Mouse (Mus musculus) macrophage (primary cell): ENCODE data around the gene Mob1a. TPM values are rescaled to one million over a fixed set of nuclear protein-coding genes. Genes with fewer than 3 reads are reported as not detected.
A peak's percentile ranks its signal among the peaks of the same experiment; 100 is the strongest.

Source experiments
- H3K27ac ChIP-seq: fragments of 350-480 bp; formaldehyde crosslinking; 2 replicates; pipeline ENCODE4 v1.9.0; 2021
- H3K36me3 ChIP-seq: fragments of 350-480 bp; formaldehyde crosslinking; 2 replicates; pipeline ENCODE4 v1.9.0; 2021; ENCODE audit errors: inconsistent target
- H3K4me3 ChIP-seq: fragments of 350-480 bp; formaldehyde crosslinking; 2 replicates; pipeline ENCODE4 v1.9.0; 2021; ENCODE audit errors: inconsistent target
- H3K79me2 ChIP-seq: fragments of 350-480 bp; formaldehyde crosslinking; 2 replicates; pipeline ENCODE4 v1.9.0; 2021; ENCODE audit errors: inconsistent target
- WGBS: methylation state at CpG from one replicate; pipeline ENCODE4 v1.1.7; 2026; ENCODE audit warnings: inconsistent platforms; ENCODE audit not compliant: missing documents; 5-methylcytosine and 5-hydroxymethylcytosine counted together
- polyA plus RNA-seq: library from polyadenylated mRNA; stranded (reverse); fragments of 250-400 nt; gene quantifications from 3 replicates; pipeline ENCODE4 v1.2.4, GENCODE M21; 2018; ENCODE audit warnings: inconsistent platforms

The Mob1a gene
- polyA plus RNA-seq, 1 experiment from 2014 or later: 82.5 TPM

DNA sequence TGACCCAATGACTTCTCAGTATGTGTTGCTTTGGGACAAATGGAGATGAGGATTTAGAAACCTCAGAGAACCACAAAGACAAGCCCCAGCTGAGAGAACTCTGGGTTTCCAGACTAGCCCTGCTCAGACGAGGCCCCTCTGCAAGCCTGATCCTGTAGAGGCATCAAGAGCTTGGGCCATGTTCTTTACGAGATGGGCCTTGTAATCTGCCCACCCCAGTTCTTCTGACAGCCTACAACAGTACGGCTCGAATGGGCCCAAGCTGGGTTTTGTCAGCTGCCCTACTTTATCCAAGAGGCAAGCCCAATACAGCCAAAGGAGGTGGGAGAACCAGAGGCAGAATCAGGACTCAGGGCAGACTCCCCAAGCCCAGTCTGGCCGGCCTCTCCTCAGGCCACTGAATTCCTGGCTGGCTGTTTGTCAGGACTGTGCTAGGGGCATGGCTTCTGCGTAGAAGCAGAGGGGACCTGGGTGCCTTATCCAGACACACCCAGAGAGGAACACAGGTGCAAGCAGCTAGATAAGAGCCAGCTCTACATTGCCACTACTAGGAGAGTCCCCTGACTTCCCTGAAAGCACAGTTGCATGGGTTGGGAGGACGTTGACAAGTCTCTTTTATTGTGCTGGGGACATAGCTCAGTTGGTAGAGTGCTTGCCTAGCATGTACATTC is 25.8 kb downstream of the Mob1a start:
- H3K27ac ChIP-seq: no peak overlapping the region
- H3K79me2 ChIP-seq: no peaks in the 10 kb centered on the region; the same call in 1 of the 2 replicates
- WGBS: 87% methylated on average over 6 of the region's 7 CpGs
- H3K36me3 ChIP-seq: peaks cover 15% of the 10 kb centered on the region; the same call in 1 of the 2 replicates
- H3K4me3 ChIP-seq: no peak overlapping the region

DNA sequence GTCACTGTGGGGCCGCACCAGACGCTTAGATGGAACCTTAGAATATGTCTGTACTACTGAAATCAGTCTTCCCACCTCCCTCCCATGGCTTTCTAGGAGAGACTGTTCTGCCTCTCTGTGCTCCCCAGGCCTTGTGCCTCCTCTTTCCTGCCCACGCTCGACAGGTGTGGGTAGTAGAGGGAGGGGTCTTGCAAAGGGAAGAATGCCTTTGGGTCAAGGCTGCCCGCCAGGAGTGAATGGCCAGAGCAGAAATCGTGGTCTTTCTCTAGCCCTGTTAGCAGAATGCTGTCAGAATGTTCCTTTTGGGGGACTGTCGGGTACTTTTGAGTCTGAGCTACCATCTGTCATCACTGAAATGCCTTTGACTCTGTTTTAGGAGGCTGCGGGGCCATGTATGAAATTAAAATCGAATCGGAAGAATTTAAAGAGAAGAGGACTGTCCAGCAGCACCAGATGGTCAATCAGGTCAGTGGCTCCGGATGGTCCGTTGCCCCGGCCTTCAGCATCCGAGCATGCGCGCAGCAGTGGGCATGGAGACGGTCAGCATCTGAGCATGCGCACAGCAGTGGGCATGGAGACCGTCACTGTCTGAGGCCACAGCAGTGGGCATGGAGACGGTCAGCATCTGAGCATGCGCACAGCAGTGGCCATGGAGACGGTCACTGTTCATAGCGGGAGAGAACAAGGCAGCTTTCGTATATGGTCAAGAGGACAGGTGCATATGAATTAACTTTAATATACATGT is 27.0 kb downstream of the Mob1a start:
- H3K27ac ChIP-seq: no peak overlapping the region
- no peak overlapping the region for H3K4me3 ChIP-seq
- 94% methylated on average over 22 of the region's 24 CpGs for WGBS
- no peaks in the 10 kb centered on the region; the same call in 1 of the 2 replicates for H3K79me2 ChIP-seq
- H3K36me3 ChIP-seq: peaks cover 15% of the 10 kb centered on the region; the same call in 1 of the 2 replicates

DNA sequence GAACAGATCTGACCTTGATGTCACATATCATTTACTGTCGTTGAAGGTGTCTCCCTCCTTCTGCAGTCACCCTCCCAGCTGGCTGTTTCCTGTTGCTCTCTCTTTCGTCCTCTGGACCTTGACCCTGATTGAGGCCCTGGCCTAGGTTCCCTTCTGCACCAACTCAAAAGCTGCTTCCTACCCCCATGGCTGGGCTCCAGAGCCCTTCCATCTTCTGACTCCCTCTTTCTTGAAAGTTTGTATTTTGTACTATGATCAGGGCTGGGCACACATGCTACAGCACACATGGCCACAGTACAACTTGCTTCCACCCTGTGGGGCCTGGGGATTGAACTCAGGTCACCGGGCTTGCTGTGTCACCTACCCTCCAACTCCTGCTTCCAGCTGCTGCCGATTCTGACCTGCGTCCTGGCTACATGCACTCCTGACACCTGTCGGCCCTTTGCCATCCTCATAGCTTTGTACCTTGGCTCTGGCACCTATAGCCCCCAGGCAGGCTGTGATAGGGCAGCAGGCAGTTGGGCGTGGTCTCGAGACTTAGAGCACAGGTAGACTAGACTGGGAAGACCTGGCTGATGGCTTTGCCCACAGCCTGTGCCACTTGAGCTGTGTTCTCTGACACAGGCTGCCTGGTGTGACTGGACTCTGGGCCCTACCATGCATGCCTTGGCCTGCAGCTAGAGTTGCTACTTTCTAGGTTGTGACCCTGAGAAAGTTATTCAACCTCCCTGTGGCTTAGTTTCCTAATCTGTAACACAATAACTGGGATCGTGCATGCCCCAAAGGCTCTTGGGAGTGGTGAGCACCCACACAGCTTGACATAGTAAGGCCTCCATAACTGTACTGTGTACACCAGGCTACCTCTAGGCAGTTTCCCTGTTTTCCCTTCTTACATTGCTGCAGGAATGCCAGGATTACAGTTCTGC is 29.3 kb downstream of the Mob1a start:
- Histone ChIP-seq H3K27ac (no peak overlapping the region), H3K36me3 (peaks cover 15% of the 10 kb centered on the region; the same call in 1 of the 2 replicates), H3K4me3 (no peak overlapping the region), H3K79me2 (no peaks in the 10 kb centered on the region)
- 92% methylated on average over 9 of the region's 9 CpGs for WGBS

DNA sequence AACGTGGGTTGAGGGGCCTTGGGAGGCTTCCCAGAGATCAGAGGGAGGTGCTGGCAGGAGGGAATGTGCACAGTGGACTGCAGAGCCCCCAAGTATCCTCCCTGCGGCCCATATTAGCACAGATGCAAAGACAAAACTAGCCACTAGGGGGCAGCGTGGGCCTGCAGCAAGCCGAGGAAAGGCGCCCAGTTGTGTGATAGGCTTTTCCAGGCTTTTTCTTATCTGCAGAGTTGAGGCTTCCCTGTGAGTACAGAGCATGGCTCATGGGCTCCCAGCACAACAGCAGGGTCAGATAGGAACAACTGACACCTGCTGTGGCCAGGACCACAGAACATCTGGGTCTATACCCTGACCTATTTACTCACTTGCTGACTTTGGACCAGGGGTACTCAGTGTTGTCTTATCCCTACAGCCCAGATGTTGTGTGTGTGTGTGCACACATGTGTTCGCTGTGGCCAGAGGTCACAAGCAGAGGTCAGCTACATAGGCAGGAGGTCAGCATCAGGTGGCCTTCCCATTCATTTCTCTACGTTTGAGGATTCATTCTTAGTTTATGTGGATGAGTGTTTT is 30.8 kb downstream of the Mob1a start:
- H3K4me3 ChIP-seq: no peak overlapping the region
- H3K27ac ChIP-seq: no peak overlapping the region
- no peaks in the 10 kb centered on the region for H3K79me2 ChIP-seq
- 30% methylated on average over 7 of the region's 7 CpGs for WGBS
- peaks cover 25% of the 10 kb centered on the region for H3K36me3 ChIP-seq

DNA sequence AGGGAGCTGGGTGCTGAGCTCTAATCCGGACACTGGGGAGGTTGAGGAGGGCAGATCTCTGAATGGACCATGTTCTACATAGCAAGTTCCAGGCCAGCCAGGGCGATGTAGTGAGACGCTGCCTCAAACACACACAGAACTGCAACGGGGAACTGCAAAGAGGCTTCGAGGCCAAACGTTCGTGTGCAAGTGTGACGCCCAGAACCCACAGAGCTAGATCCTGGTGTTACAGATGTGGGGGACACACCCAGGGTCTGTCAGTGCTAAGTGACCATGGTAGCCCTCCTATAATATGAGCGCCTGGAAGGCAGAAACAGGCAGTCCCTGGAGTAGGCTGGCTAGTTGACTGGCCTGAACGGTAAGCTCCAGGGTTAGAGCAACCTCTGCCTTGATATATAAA is 31.6 kb downstream of the Mob1a start:
- H3K27ac ChIP-seq: no peak overlapping the region
- H3K79me2 ChIP-seq: no peaks in the 10 kb centered on the region
- H3K36me3 ChIP-seq: peaks cover 30% of the 10 kb centered on the region
- WGBS: 87% methylated on average over 10 of the region's 10 CpGs
- H3K4me3 ChIP-seq: no peak overlapping the region

DNA sequence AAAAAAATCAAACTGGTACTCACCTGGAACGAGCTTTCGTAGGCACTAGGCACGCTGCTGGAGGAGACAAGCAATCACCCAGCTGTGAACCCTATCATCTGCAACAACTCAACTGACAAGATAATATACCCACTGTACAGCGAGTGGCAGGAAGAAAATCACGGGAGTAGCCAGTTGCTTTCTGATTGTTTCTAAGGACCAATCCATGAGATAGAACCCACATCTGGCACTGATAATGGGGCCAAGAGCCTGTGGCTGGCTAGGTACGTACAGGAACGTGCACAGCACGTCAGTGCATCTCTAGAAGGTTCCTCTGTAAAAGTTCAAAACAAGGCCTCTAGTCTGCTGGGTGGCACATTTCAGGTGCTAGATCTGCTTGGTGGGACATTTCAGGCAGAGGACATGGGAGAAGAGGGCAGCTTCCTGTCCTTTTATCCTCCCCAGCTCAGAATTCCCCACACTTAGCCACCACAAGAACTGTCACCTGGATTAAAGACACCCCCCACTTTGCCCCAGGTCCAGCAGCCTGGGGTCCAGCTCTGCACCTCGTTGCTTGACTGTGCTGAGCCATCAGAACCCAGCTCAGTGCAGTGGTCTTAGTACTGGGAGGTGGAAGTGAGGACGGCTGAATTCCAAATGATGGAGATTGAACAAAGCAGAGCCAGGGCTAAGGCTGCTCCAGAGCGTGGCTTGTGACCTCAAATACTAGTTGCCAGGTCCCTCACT is 35.9 kb downstream of the Mob1a start:
- Histone ChIP-seq H3K36me3 (peaks cover 50% of the 10 kb centered on the region), H3K79me2 (peaks cover 5% of the 10 kb centered on the region; the same call in 1 of the 2 replicates), H3K27ac (no peak overlapping the region), H3K4me3 (no peak overlapping the region)
- 93% methylated on average over 9 of the region's 11 CpGs for WGBS

DNA sequence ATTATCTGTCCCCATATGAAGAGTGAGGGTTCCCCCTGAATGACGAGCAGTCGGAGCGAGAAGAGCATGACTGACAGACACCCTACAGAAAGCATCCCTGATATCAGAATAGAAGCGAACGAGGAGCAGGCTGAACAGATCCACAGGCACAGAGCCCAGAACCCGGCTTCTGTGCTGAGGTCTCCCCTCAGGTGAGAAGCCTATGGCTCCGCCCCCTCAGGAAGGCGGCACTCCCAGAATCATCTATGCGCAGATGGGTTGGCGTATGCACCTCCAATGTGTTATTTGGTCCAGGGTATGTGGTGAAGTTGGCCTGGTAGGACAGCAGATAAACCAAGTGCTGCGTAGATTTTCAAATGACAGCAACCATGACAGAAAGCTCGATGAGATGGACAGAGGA is 37.3 kb downstream of the Mob1a start:
- peaks cover 59% of the 10 kb centered on the region for H3K36me3 ChIP-seq
- no peak overlapping the region for H3K4me3 ChIP-seq
- H3K79me2 ChIP-seq: peaks cover 10% of the 10 kb centered on the region; the same call in 1 of the 2 replicates
- no peak overlapping the region for H3K27ac ChIP-seq
- 94% methylated on average over 12 of the region's 12 CpGs for WGBS

DNA sequence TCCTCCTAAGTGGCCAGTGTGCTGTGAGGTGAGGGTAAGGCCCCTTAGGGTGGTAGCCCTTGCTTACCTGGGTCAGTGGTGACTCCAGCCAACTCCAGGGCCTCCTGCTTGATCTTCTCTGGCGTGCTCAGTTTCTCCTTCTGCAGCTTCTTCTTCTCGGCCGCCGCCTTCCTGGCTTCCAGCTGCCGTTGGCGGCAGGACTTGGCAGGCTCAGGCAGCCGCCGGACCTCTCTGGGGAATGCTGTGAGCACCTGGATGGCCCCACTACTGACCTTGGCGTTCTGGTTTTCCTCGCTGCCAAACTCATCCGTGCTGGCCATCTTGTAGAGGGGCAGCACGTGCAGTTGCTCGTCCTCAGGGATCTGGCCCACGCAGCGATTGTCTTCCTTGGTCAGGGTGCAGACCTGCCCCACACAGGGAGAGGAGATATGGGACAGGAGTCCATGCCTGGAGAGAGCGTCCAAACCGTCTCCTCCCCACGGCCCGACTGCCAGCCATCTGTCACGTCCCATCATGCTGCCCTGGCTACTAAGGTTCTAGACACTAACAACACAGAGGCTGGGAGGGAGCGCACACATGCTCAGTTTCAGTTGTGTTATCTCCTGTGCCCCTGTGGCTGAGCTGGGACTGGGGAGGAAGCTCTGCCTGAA is 44.6 kb downstream of the Mob1a start:
- Histone ChIP-seq H3K4me3 (no peak overlapping the region), H3K27ac (no peak overlapping the region), H3K79me2 (peaks cover 15% of the 10 kb centered on the region; the same call in 1 of the 2 replicates), H3K36me3 (peaks cover 92% of the 10 kb centered on the region)
- 92% methylated on average over 20 of the region's 21 CpGs for WGBS

DNA sequence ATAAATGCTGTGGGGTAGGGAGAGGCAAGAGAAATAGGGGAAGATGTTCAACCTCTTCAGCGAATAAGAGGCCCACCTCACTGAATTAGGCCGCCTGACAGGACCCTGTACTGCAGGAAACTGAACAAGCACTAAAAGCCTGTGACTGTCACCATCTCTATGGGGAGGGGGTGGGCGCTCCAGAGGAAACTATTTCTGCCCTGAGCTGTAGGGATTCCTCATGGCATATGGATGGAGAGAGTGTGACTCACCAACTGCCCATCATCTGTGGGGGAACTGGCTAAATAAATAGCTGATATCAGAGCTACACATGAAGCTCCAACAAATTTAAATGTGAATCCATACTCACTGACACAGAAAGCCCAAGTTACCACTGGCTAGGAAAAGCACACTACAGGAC is 45.5 kb downstream of the Mob1a start:
- WGBS: 91% methylated on average over 3 of the region's 3 CpGs
- Histone ChIP-seq H3K79me2 (peaks cover 16% of the 10 kb centered on the region; the same call in 1 of the 2 replicates), H3K4me3 (no peak overlapping the region), H3K36me3 (peaks cover 93% of the 10 kb centered on the region), H3K27ac (no peak overlapping the region)

DNA sequence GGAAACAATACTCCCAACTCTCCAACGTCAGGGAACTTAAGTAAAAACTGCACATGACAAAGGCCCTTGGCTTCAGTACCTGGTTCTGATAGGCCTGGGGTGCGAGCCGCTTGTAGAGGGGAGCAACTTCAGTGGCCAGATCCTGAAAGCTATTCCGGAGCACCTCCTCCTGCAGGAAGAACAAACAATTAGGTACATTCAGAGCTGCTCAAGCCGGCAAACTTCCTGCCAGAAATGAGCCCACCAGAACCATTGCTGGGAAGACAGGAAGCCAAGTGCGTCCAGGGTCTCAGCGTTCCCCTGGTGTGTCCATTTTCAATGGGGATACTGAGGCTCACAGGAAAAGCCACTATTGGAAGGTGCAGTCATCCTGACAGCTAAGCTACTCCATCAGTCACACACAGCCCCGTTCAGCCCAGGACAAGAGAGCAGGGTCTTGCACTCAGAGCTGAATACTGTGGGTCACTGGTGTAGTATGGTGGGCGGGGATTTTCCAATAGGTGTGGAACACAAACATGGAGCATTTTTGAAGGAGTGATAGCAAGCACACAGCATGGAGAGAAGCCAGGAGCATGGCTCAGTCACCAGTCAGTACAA is 48.0 kb downstream of the Mob1a start:
- 92% methylated on average over 9 of the region's 9 CpGs for WGBS
- Histone ChIP-seq H3K79me2 (peaks cover 26% of the 10 kb centered on the region; the same call in 1 of the 2 replicates), H3K4me3 (no peak overlapping the region), H3K36me3 (peaks cover 100% of the 10 kb centered on the region), H3K27ac (no peak overlapping the region)

DNA sequence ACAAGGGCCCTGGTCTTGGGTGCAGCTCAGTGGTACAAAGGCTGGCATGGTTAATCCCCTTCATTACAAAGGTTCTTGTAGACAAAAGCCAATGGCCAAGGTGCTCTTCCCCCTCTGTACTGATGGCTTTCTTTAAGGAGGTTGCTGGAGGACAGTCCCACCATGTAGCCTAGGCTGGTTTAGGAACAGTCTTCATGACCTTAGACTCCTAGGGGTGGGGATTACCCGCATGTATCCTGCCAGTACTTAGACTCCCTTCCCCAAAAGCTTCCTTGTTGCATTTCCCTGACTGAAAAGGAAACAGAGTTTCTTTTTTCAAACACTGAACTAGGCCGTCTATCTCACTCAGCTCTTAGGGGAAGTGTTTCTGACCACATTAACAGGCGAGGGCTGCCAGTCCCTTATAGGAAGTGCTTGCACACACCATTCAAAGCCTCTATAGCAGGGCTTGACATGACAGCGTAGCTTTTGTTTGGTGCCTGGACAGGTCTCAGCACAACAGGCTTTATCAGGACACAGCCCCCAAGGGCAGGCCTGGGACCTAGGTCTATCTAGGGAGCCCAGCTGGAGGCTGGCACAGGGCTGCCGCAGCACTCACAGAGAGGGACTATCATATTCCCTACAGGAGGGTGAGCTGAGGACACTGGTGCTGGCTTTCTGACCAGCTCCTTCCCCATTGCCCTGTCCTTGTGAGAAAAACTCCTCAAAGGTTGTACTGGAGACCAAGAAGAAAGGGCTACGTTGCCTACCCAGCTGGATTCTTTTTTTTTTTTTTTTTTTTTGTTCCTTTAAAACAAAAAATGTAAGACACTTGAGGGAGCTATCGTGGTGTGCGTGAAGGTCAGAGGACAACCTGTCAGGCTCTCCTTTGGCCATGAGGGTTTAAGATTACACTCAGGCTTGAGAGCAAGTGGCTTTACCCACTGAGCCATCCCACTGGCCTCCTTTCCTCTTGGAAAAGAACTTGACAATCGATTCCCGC is 56.0 kb downstream of the Mob1a start:
- WGBS: 32% methylated on average over 10 of the region's 10 CpGs
- Histone ChIP-seq H3K27ac (peak overlapping the region; percentile 73), H3K4me3 (no peak overlapping the region), H3K79me2 (peaks cover 86% of the 10 kb centered on the region), H3K36me3 (peaks cover 78% of the 10 kb centered on the region)

DNA sequence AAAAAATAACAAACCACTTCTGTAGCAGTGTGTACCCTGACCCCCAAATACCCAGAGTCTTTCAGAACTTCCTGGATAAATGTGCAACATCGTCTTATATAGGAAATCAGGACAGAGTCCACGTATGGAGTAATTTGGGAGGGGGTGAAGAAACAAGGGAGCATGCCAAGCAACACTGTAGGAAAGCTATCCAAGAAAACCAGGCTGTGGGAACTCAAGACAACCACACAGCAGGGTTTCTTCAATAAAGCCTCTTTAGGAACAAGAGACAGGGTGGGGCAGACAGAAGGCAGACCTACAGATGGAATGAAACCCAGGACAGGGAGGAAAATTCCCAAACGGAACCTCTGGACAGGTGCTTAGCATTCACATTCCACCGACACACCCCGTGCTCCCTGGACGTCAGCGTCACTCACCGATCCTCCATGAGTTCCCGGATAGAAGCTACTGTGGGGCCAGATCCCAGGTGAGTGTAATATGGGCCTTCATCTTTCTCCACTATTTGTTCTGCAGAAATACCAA is 59.8 kb downstream of the Mob1a start:
- H3K4me3 ChIP-seq: no peak overlapping the region
- peaks cover 55% of the 10 kb centered on the region for H3K36me3 ChIP-seq
- peaks cover 88% of the 10 kb centered on the region for H3K79me2 ChIP-seq
- H3K27ac ChIP-seq: no peak overlapping the region
- 94% methylated on average over 9 of the region's 9 CpGs for WGBS
